Mouse (Mus musculus) frontal cortex, adult 2 months (tissue): ENCODE results near the gene Gm20388. TPM values are rescaled to one million over a fixed set of nuclear protein-coding genes. Genes with fewer than 3 reads are reported as not detected.
"Not testable (repeated sequence)": the region's sequence is repeated elsewhere in the genome, so short reads cannot be mapped to it uniquely, and the experiment has no call there.

Source experiments
- DNase-seq, 2 experiments: peaks; one replicate each; pipeline ENCODE4 v3.0.0; 2022; ENCODE audit warnings: low spot score in 1 of 2; ENCODE audit errors: extremely low spot score in 1 of 2
- polyA plus RNA-seq: library from polyadenylated mRNA; depleted of rRNA; stranded (reverse); fragments of >200 nt; gene quantifications from 2 replicates; pipeline ENCODE4 v1.2.3, GENCODE M21; 2012

Gm20388 gene
- polyA plus RNA-seq, 1 experiment = 22.2 TPM

DNA sequence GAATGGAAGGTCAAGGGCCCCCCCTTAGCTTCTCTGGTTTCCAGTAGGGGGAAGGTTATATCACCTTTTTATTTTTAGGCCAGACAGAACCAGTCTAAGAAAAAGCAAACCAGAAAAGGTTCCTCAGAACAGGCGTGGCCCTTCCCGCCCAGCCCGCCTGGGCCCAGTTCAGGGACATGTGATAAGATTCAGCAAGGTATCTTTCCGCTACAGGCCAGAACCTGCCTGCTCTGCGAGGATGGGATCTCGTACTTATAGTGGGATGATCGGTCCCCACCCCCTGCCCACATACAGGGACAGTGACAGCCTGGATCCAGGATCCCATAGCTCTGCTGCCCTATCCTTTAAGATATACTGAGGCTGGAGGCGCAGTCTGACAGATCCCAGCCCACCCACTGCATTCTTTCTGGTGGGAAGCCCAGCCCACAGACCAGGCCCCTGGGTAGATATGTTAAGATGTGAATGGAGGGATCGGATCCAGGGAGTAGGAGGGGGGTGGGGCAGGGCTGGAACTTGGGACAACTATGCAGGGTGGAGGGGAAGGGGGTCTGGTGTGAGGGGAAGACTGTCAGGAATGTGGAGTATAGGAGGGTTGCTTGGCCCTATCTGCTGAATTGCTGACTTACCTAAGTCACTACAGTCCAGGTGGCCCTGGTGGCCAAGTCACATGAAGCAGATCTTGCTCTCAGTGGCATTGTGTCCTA lies 3245.6 kb downstream of the Gm20388 start:
- no peak for DNase-seq

- no peak for DNase-seq
These were observed 3247.3 kb downstream of the Gm20388 start, which contains the start of gene Sult5a1 for GRCm38 (mm10) chr8:123157888-123158465. Gene Sult5a1 (minus strand): TSS chr8:123158315.

- no peak for DNase-seq
These were observed 3270.8 kb downstream of the Gm20388 start for GRCm38 (mm10) chr8:123181391-123181790.

- no peak for DNase-seq
These were observed 3275.1 kb downstream of the Gm20388 start, which contains the start of gene Dpep1 for GRCm38 (mm10) chr8:123185566-123186409. Gene Dpep1 (plus strand): TSS chr8:123186242.

- no peak for DNase-seq
These were observed 3277.4 kb downstream of the Gm20388 start for GRCm38 (mm10) chr8:123188006-123188405.

- DNase-seq = no peak
These were observed 3278.2 kb downstream of the Gm20388 start for GRCm38 (mm10) chr8:123188841-123189240.

DNA sequence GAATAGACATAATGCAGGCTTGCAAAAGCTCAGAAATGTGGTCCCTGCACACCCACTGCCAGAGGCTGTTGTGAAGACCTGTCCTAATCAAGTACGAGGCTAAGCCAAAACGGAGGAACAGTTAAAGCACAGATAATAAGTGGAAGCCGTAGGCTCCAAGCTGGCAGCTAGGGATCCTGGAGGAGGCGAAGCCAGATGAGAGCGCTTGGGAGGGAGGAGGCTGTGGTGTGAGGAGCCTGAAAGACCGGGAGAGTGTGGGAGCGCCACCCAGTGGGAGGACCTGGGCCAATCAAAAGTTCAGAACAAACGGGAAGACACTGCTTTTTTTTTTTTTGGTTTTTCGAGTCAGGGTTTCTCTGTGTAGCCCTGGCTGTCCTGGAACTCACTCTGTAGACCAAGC lies 3280.0 kb downstream of the Gm20388 start:
- DNase-seq = peak; percentile 46 to 89

DNA sequence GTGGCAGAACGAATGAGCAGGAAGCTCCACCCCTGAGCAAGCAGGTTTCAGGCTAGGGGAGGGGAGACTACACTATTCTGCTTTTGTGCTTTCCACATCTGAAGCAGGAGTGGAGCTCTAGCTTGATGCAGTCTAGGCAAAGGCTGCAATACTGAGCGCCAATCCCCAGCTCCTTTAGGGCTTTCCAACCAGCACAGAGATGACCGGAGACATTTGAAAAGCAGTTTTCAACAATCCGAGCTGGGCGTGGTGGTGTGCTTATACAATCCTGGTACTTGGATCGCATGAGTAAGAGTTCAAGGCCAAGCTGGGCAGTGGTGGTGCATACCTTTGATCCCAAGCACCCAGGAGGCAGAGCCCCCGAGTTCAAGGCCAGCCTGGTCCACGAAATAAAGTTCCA lies 3281.3 kb downstream of the Gm20388 start:
- no peak for DNase-seq

- DNase-seq = no peak
These were observed 3283.1 kb downstream of the Gm20388 start for GRCm38 (mm10) chr8:123193771-123194170.

- not testable (repeated sequence) for DNase-seq
These were observed 3286.4 kb downstream of the Gm20388 start for GRCm38 (mm10) chr8:123197016-123197415.

DNA sequence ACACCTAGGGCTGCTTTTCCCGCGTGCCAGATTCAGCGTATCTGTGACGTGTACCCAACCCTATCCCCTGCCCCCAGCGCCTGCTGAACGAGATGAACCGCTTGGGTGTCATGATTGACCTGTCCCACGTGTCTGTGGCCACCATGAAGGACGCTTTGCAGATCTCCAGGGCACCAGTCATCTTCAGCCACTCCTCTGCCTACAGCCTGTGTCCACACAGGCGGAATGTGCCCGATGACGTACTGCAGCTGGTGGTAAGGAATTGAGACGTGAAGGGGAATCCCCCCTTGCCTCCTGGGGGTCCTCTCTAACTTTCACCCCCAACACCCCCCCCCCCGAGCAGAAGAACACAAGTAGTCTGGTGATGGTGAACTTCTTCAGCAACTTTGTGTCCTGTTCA lies 3289.2 kb downstream of the Gm20388 start:
- no peak for DNase-seq

GRCm38 (mm10) chr8:123202288-123202687 lies 3291.6 kb downstream of the Gm20388 start:
- peak in 1 of 2 experiments; percentile 87 for DNase-seq

DNA sequence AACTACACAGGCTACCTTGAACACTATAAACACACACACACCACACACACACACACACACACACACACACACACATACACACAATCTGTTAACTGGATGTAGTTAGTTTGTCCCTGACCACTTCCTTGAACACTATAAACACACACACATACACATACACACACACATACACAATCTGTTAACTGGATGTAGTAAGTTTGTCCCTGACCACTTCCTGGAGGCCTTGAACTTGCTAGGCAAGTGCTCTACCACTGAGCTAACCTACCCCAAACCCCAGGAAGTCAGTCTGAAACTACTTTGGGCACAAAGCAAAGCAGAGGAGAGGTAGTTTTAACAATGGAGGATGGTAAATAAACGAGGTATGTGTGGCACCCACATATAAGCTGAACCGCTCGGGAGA lies 3292.9 kb downstream of the Gm20388 start:
- DNase-seq = no peak

DNA sequence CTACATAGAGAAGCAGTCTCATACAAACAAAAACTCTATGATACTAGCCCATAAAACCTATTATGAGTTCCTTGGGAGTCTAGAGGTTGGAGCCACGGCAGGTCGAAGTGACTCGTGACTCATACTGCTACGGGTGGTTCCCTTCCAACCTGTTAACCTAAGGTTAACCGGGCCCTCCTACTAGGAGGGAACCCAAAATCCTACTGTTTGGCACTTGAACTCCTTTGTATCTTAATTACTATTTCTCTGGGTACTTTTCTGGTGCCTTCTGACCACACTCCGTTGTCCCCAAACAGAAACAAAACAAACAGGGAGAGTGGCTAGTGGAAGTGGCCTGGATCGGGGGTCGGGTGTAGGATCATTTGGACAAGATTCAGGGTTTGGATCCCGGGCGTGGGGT lies 3301.2 kb downstream of the Gm20388 start:
- no peak for DNase-seq

- peak; percentile 80 to 85 for DNase-seq
These were observed 3301.9 kb downstream of the Gm20388 start, which contains the start of the genes Chmp1a and Spata33 for GRCm38 (mm10) chr8:123212321-123213117. Gene Chmp1a (minus strand): TSS chr8:123212763. Gene Spata33 (plus strand): TSS chr8:123212832.

GRCm38 (mm10) chr8:123213118-123213772 lies 3302.6 kb downstream of the Gm20388 start:
- DNase-seq = no peak

DNA sequence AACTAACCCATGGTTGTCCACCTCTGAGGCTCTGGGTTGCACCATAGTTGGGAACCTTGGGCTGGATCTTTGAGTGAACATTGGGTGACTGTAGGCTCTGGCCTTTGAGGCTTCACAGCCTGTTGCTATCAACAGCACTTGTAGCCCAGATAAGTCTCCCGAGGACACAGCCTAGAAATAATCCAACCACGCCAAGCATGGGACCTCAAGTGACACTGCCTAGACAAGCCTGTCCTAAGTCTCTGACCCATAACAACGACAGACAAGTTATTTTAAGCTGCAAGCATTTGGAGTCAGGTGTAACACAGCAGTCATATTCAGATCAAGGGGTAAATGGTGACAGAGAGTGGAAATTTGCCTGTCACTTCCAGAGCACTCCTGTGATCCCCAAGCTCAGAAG lies 3304.8 kb downstream of the Gm20388 start:
- DNase-seq = no peak

GRCm38 (mm10) chr8:123220917-123221316 lies 3310.3 kb downstream of the Gm20388 start:
- DNase-seq = no peak
